Mouse (Mus musculus) olfactory bulb, adult 2 months (tissue): Measurements from ENCODE around the gene Panx3. TPM values are rescaled to one million over a fixed set of nuclear protein-coding genes. Genes with fewer than 3 reads are reported as not detected.
A peak's percentile ranks its signal among the peaks of the same experiment; 100 is the strongest.

Experiments
- H3K27ac ChIP-seq: fragments of 200-500 bp; 2 replicates; pipeline ENCODE4 v1.5.1; 2012; ENCODE audit warnings: low read depth, low read length; ENCODE audit not compliant: insufficient read depth
- H3K4me1 ChIP-seq: fragments of 200-500 bp; 2 replicates; pipeline ENCODE4 v1.6.1; 2012; ENCODE audit warnings: low read length; ENCODE audit not compliant: control insufficient read depth, insufficient read depth
- H3K4me3 ChIP-seq: fragments of 200-500 bp; 2 replicates; pipeline ENCODE4 v1.5.1; 2012; ENCODE audit warnings: mild to moderate bottlenecking, low read depth, low read length, moderate library complexity; ENCODE audit not compliant: insufficient read depth
- CTCF ChIP-seq: fragments of 200-500 bp; IDR thresholded peaks from 2 replicates; pipeline ENCODE4 v1.5.1; 2012; ENCODE audit warnings: low read depth, mild to moderate bottlenecking, low read length, moderate library complexity; ENCODE audit not compliant: insufficient read depth
- POLR2A ChIP-seq: fragments of 200-500 bp; IDR thresholded peaks from 2 replicates; pipeline ENCODE4 v1.6.1; 2012; ENCODE audit warnings: mild to moderate bottlenecking, low read depth, low read length, moderate library complexity; ENCODE audit not compliant: insufficient read depth
- WGBS: fragments of 180-500 bp; shearing (Covaris S2); methylation state at CpG from one replicate; pipeline ENCODE4 v1.1.7; 2018; 5-methylcytosine and 5-hydroxymethylcytosine counted together
- polyA plus RNA-seq: library from polyadenylated mRNA; stranded (reverse); fragments of >200 nt; gene quantifications from 2 replicates; pipeline ENCODE4 v1.2.4, GENCODE M21; 2012; ENCODE audit warnings: low replicate concordance; ENCODE audit not compliant: missing spikeins, insufficient read depth, insufficient read length

Gene Panx3
- polyA plus RNA-seq, 1 experiment = not detected

DNA sequence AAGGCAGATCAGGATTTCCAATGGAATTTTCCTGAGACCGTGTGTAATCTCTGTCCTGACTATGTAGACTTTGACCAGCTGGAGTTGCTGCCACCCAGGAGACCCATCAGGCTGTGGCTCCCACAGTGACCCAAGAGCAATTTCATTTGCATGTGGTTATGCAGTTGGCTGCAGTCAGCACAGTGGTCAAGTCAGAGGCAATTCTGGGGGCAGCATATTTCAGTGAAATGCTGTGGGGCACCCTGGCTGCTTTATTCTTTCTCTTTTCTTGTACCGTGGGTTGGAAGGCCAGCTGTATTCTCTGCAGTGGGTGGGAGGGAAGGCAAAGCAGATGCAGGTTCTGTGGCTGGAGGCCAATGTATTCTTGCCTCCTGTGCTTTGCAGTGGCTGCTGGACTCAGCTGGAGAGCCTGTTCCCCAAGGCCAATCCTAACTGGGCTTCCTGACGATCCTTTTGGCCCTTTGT, 42.9 kb downstream of the Panx3 start:
- 8% methylated on average over 3 of the region's 3 CpGs for WGBS
- H3K4me3 ChIP-seq = no peak overlapping the region
- no peak for TF ChIP-seq CTCF
- peak overlapping the region; percentile 92 for H3K27ac ChIP-seq
- H3K4me1 ChIP-seq = peaks cover 8% of the 10 kb centered on the region

DNA sequence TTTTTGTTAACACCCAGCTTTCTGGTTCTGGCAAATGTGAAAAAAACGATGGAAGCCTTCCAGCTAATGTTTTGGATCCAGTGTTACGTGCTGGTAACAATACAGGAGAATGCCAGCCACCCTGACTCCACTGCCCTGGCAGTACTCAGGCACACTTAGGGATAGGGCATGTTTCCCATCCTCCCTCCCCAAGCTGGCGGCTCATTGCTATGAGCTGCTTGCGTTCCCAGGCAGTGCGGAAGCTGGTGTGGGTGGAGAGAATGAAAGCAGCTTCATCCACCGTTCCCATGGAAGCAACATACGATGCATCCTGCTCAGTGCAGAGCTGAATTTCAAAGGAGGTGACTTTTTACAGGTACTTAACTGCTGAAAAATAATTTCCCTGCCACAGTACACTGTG, 43.4 kb downstream of the Panx3 start:
- 7% methylated on average over 7 of the region's 7 CpGs for WGBS
- peaks cover 8% of the 10 kb centered on the region for H3K4me1 ChIP-seq
- TF ChIP-seq POLR2A = no peak
- no peak for TF ChIP-seq CTCF

DNA sequence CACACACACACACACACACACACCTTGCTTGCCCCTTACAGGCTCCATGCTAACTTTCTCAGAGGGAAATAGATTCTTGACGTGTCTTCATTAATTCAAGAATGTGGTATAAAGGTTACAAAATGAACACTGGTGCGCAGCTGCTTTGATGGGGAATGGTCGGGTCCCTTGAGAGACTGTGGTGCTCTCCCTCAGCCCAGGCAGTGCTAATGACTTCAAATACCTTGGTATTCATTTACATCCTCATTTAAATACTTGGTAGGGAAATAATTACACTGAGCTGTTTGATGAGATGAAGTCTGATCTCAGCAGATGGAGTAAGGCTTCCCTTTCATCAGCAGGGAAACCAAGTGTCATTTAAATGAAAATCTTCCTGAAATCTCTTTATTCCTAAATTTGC, 43.9 kb downstream of the Panx3 start:
- WGBS = 43% methylated on average over 3 of the region's 3 CpGs
- H3K4me3 ChIP-seq = no peak overlapping the region
- TF ChIP-seq POLR2A (no peak), CTCF (no peak)

More for the DNA sequence above, 43.4 kb downstream of the Panx3 start:
- no peak overlapping the region for H3K4me3 ChIP-seq
- H3K27ac ChIP-seq = peak overlapping the region; percentile 92

DNA sequence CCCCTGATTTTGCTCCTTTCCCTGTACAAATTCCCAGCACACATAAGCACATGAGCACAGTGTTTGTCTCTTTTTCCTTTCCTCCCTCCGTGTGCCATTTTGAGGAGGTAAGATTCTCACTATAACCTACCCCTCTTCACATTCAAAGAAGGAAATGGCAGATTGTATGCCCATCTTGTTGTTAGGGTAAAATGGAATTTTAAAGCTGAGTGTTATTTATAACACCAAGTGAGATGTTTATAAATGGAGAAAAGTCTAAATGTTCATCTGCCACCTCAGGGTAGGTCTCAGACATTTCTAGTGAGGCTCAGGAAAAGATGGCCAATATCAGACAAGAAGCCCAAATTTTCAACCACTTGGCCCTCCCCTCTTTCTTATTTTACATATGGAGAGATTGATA, 44.5 kb downstream of the Panx3 start:
- TF ChIP-seq CTCF (no peak), POLR2A (no peak)
- Histone ChIP-seq H3K27ac (no peak overlapping the region), H3K4me3 (no peak overlapping the region), H3K4me1 (peaks cover 8% of the 10 kb centered on the region)
- 80% methylated on average over 1 of the region's 1 CpGs for WGBS

More for the DNA sequence above, 43.9 kb downstream of the Panx3 start:
- peaks cover 8% of the 10 kb centered on the region for H3K4me1 ChIP-seq
- H3K27ac ChIP-seq = peak overlapping the region; percentile 92; the same call in 1 of the 2 replicates

DNA sequence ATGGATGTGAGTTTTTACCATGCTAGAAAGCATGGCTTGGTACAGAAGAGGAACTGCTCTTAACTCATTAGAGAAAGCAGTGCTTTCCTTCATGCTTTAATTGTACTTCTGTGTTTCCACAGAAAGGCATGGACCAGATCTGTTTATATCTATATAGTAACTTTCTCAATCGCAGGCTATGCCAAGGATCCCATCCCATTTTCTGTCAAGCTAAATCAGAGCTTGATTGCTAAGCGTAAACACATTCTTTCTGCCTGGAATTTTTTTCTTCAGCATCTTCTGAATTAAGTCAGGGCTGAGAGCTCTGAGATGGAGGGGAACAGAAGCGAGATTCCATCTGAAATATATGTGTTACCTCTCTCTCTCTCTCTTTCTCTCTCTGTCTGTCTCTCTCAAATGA, 45.1 kb downstream of the Panx3 start:
- Histone ChIP-seq H3K4me1 (peaks cover 8% of the 10 kb centered on the region), H3K4me3 (no peak overlapping the region), H3K27ac (no peak overlapping the region)
- WGBS = 77% methylated on average over 3 of the region's 3 CpGs
- TF ChIP-seq POLR2A (no peak), CTCF (no peak)

DNA sequence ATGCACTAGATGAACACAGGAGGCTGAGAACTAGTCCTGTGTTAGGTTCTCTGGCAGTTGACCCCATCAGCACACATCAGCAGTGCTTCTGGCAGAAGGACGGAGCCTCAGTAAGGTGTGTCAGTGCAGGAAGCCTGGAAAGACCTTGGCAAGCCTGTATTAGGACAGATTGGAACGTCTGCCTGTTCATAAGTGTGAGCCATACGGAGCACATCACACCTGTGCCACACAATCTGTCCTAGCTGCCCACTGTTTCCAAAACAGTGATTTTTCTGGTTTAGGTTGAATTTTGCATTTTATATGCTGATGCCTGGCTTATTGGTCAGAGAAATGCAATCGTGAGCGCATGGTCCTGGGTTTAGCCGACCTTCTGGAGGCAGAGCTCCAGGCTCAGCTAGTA, 47.7 kb downstream of the Panx3 start:
- H3K4me3 ChIP-seq = no peak overlapping the region
- WGBS = 96% methylated on average over 6 of the region's 6 CpGs
- no peak overlapping the region for H3K27ac ChIP-seq
- peaks cover 6% of the 10 kb centered on the region for H3K4me1 ChIP-seq
- no peak for TF ChIP-seq CTCF
- TF ChIP-seq POLR2A = no peak

DNA sequence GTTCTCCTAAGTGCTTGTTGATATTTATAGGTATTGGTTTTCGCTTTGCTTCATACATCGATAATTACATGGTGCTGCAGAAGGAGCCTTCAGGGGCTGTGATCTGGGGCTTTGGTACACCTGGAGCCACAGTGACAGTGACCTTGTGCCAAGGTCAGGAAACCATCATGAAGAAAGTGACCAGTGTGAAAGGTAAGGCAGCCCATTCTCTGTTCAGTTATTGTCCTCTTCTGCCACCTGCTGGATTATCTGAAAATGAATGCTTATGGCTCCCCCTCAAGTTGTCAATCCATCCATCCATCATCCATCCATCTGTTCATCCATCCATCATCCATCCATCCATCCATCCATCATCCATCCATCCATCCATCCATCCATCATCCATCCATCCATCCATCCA, 52.3 kb downstream of the Panx3 start:
- peak; percentile 10; the same call in 1 of the 2 replicates for TF ChIP-seq CTCF
- no peak for TF ChIP-seq POLR2A
- no peak overlapping the region for H3K4me3 ChIP-seq
- H3K27ac ChIP-seq = no peak overlapping the region
- 44% methylated on average over 2 of the region's 2 CpGs for WGBS
- H3K4me1 ChIP-seq = no peaks in the 10 kb centered on the region

DNA sequence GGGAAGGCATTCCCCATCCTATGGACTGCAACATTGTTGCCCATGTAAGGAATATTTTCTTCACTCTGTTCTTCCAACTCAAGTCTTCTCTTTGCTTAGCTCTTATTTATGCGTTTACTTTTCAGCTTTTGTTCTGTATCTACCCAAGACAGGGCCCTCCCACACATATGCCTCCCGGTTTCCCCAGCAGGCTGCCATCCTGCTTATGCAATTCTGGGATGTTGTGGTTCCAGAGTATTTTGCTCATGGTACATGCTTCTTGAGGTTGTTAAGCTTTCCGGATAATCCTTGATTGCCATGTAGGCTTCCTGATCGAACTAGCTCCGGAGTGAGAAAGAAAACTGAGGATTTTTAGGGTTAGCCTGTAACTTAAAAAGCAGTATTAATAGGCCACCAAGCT, 53.8 kb downstream of the Panx3 start:
- no peak overlapping the region for H3K4me3 ChIP-seq
- peak overlapping the region; percentile 46; the same call in 1 of the 2 replicates for H3K27ac ChIP-seq
- TF ChIP-seq POLR2A (no peak), CTCF (no peak)
- 47% methylated on average over 5 of the region's 5 CpGs for WGBS
- no peaks in the 10 kb centered on the region for H3K4me1 ChIP-seq

DNA sequence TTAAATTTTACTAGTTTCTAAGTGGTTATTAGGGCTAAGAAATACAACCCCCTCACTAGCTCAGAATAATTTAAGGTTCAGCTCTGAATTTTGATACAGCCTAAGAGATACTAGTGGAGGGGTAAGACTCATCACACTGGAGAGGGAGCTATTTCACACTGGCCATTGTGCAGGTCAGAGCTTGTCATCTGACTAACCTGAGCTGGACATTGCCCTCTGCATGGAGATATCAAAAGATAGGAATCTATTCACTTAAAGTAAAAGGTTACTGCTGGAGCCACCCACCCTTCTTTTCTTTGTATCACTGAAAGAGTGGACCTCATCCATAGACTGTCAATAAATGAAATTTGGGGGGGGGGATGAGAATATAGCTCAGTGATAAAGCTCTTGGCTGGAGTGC, 54.7 kb downstream of the Panx3 start:
- peak overlapping the region; percentile 28; the same call in 1 of the 2 replicates for H3K27ac ChIP-seq
- TF ChIP-seq POLR2A (no peak), CTCF (no peak)
- no peak overlapping the region for H3K4me3 ChIP-seq
- no peaks in the 10 kb centered on the region for H3K4me1 ChIP-seq

DNA sequence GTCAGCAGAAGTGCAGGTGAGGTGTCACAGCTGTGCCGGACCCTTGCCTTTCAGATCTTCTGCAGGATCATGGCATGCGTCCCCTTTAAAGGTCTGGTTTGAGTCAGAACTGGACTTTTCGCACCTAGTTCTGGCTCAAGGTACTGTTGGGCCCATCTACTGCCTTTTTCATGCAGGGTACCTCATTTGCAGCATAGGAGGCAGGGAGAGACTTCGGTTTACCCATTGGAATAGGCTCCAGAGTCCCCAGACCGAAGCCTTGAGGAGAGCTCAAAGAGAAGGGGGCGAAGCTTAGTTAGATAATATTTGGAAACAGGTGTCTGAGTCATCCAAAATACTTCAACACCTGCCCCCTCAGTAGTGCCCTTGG, 55.1 kb downstream of the Panx3 start:
- no peaks in the 10 kb centered on the region for H3K4me1 ChIP-seq
- peak overlapping the region; percentile 76 for H3K4me3 ChIP-seq
- TF ChIP-seq POLR2A = no peak
- no peak for TF ChIP-seq CTCF
- H3K27ac ChIP-seq = peak overlapping the region; percentile 28; the same call in 1 of the 2 replicates
- 16% methylated on average over 6 of the region's 6 CpGs for WGBS
